Mouse (Mus musculus) ES-E14 (cell line): ENCODE results near the gene Sdccag8. TPM values are rescaled to one million over a fixed set of nuclear protein-coding genes. Genes with fewer than 3 reads are reported as not detected.

Experiments used
- DNase-seq: peaks from one replicate; pipeline ENCODE4 v3.0.0-alpha.2; 2013; ENCODE audit warnings: low read depth, low spot score
- H3K27ac ChIP-seq: 2 replicates; pipeline ENCODE4 v1.5.1; 2012; ENCODE audit warnings: low read depth, mild to moderate bottlenecking, low read length, moderate library complexity, mixed read lengths; ENCODE audit not compliant: poor library complexity, insufficient read depth, severe bottlenecking
- H3K36me3 ChIP-seq: 2 replicates; pipeline ENCODE4 v1.6.1; 2012; ENCODE audit warnings: mild to moderate bottlenecking, low read length, moderate library complexity, mixed read lengths; ENCODE audit not compliant: control insufficient read depth, poor library complexity, insufficient read depth, severe bottlenecking
- H3K4me1 ChIP-seq, 2 experiments: fragments of 150-350 bp in 1 of 2; sonication (generic) in 1 of 2; 2 replicates each; pipeline ENCODE4 v1.6.1; 2012; ENCODE audit warnings: low read length in 2 of 2, mild to moderate bottlenecking in 1 of 2, mixed read lengths in 1 of 2; ENCODE audit not compliant: control insufficient read depth in 2 of 2, insufficient read depth in 2 of 2, poor library complexity in 1 of 2
- H3K4me3 ChIP-seq, 2 experiments: fragments of 150-350 bp in 1 of 2; sonication (generic) in 1 of 2; 2 replicates each; pipeline ENCODE4 v1.5.1; 2012; ENCODE audit warnings: low read length in 2 of 2, low read depth in 1 of 2, mild to moderate bottlenecking in 1 of 2, mixed read lengths in 1 of 2; ENCODE audit not compliant: insufficient read depth in 1 of 2, poor library complexity in 1 of 2, severe bottlenecking in 1 of 2
- H3K9ac ChIP-seq: 2 replicates; pipeline ENCODE4 v1.6.1; 2012; ENCODE audit warnings: low read depth, mild to moderate bottlenecking, low read length, mixed read lengths; ENCODE audit not compliant: poor library complexity, insufficient read depth, severe bottlenecking
- H3K9me3 ChIP-seq: fragments of 150-350 bp; sonication (generic); 2 replicates; pipeline ENCODE4 v1.6.1; 2012; ENCODE audit warnings: low read depth, mild to moderate bottlenecking, low read length; ENCODE audit not compliant: control insufficient read depth, insufficient read depth
- CHD2 ChIP-seq: IDR thresholded peaks from 2 replicates; pipeline ENCODE4 v1.6.1; 2014; ENCODE audit warnings: mild to moderate bottlenecking, low read depth, low read length, inconsistent platforms
- HCFC1 ChIP-seq: IDR thresholded peaks from 2 replicates; pipeline ENCODE4 v1.6.1; 2012; ENCODE audit warnings: low read length, inconsistent platforms, borderline replicate concordance; ENCODE audit not compliant: insufficient read depth
- MAFK ChIP-seq: IDR thresholded peaks from 2 replicates; pipeline ENCODE4 v1.6.1; 2014; ENCODE audit warnings: mild to moderate bottlenecking, low read depth, low read length, inconsistent platforms; ENCODE audit not compliant: insufficient read depth
- ZC3H11A ChIP-seq: IDR thresholded peaks from 2 replicates; pipeline ENCODE4 v1.6.1; 2012; ENCODE audit warnings: low read depth, mild to moderate bottlenecking, inconsistent platforms, low read length, borderline replicate concordance
- ZNF384 ChIP-seq: IDR thresholded peaks from 2 replicates; pipeline ENCODE4 v1.6.1; 2012; ENCODE audit warnings: low read depth, low read length, inconsistent platforms
- in situ Hi-C, 2 experiments: fragments of 600-800 bp; cut with MboI; formaldehyde crosslinking; loops; one replicate each; pipeline ENCODE4 v1.15.1; 2025; ENCODE audit warnings: low sequenced_read_pairs in 2 of 2, inconsistent platforms in 1 of 2; ENCODE audit not compliant: unreplicated experiment in 2 of 2
- total RNA-seq: library from RNA; depleted of rRNA; stranded (reverse); fragments of 300-350 nt; gene quantifications from 2 replicates; pipeline ENCODE4 v1.2.3, GENCODE M21; 2012

Sdccag8 gene
- total RNA-seq, 1 experiment: 5.0 TPM

GRCm38 (mm10) chr1:176848613-176849290, 34.3 kb downstream of the Sdccag8 start:
- no peaks in the 10 kb centered on the region for H3K4me1 ChIP-seq
- in situ Hi-C loops: no loop called here
- TF ChIP-seq HCFC1 (no peak), MAFK (peak; percentile 84)

GRCm38 (mm10) chr1:176849377-176849776, 34.9 kb downstream of the Sdccag8 start:
- H3K4me1 ChIP-seq: no peaks in the 10 kb centered on the region
- in situ Hi-C loops: no loop called here
- no peak for DNase-seq

More at GRCm38 (mm10) chr1:176848613-176849290, 34.3 kb downstream of the Sdccag8 start:
- Histone ChIP-seq H3K36me3 (no peaks in the 10 kb centered on the region), H3K9ac (no peak overlapping the region), H3K9me3 (no peaks in the 10 kb centered on the region), H3K4me3 (no peak overlapping the region), H3K27ac (no peak overlapping the region)
- DNase-seq: no peak

GRCm38 (mm10) chr1:176851401-176851800, 36.9 kb downstream of the Sdccag8 start:
- no peaks in the 10 kb centered on the region for H3K4me1 ChIP-seq
- no peak overlapping the region for H3K9ac ChIP-seq
- no peak overlapping the region for H3K27ac ChIP-seq
- no peaks in the 10 kb centered on the region for H3K9me3 ChIP-seq
- in situ Hi-C loops: no loop called here
- TF ChIP-seq ZNF384 (no peak), MAFK (no peak), CHD2 (no peak), HCFC1 (no peak), ZC3H11A (no peak)
- no peak overlapping the region for H3K4me3 ChIP-seq
- no peak for DNase-seq
- H3K36me3 ChIP-seq: no peaks in the 10 kb centered on the region; the same call in 1 of the 2 replicates

More at GRCm38 (mm10) chr1:176849377-176849776, 34.9 kb downstream of the Sdccag8 start:
- Histone ChIP-seq H3K27ac (no peak overlapping the region), H3K36me3 (no peaks in the 10 kb centered on the region), H3K9me3 (no peaks in the 10 kb centered on the region), H3K4me3 (no peak overlapping the region), H3K9ac (no peak overlapping the region)
- TF ChIP-seq MAFK: no peak
- no peak for TF ChIP-seq ZC3H11A
- TF ChIP-seq CHD2: no peak
- no peak for TF ChIP-seq HCFC1
- TF ChIP-seq ZNF384: no peak

GRCm38 (mm10) chr1:176852813-176853590, 38.5 kb downstream of the Sdccag8 start:
- Histone ChIP-seq H3K4me3 (no peak overlapping the region), H3K9ac (no peak overlapping the region), H3K9me3 (no peaks in the 10 kb centered on the region), H3K36me3 (no peaks in the 10 kb centered on the region; the same call in 1 of the 2 replicates), H3K27ac (no peak overlapping the region), H3K4me1 (no peaks in the 10 kb centered on the region)
- DNase-seq: no peak
- TF ChIP-seq CHD2: no peak
- no peak for TF ChIP-seq ZC3H11A
- TF ChIP-seq MAFK: no peak
- TF ChIP-seq HCFC1: no peak
- no peak for TF ChIP-seq ZNF384
- in situ Hi-C loops: no loop called here
